Mouse (Mus musculus): ENCODE measurements around the gene Eef2k. TPM values are rescaled to one million over a fixed set of nuclear protein-coding genes. Genes with fewer than 3 reads are reported as not detected.
A peak's percentile ranks its signal among the peaks of the same experiment; 100 is the strongest.

Eef2k gene
- total RNA-seq, 2 experiments from 2014 or later, result 60.6 to 80.5 TPM

GRCm38 (mm10) chr7:120843852-120844435 lies 1.3 kb downstream of the Eef2k start:
- ATAC-seq (replicated peaks; ENCODE audit: poor library complexity, severe bottlenecking), result no peak

DNA sequence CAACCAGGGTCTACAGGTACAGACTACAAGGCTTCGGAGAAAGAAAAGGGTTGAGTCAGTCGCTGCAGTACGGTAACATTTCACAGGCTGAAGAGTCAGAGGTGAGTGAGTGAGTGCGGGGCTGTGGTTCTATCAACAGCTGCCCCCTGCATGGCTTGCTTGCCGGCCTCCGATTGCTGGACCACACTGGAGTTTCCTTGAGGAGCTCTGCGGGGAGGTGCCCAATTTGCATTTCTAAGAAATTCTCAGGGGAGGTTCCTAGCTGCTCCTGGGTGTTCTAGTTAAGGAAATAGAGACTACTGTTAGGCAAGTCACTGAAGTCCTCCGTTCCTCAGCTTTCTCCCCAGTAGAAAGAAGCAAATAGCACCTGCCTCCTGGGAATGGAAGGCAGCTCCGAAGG lies 2.1 kb downstream of the Eef2k start:
- no peak for ATAC-seq (replicated peaks; ENCODE audit: poor library complexity, severe bottlenecking)

DNA sequence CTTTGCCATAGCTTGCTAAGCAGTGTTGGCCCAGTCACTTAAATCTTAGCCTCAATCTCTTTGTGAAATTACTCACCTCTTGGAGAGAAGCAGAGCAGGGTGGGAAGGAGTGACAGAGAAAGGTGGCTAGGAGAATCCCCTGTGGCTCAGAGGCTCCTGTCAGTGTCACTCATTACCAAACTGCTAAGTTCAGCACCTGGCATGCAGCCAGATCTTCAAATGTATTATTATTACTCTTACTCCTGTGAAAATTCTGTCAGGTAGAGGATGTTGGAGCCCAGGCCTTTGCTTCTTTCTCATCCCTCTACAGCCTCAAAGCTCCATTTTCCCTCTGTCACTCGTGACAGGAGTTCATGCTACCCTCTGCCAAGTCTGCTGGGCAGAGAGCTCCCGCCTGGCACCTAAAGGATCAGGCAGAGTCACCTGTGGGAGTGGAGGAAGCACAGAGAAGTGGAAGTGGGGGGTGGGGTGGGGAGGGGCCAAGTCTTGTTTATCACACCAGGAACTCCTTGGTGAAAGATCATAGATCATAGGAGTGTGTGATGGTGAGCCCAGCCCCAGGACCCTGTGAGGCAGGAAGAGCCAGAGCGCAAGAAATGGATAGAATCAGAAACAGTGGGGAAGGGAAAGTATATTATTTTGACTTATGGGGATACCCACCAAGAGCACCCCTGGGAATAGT lies 6.3 kb downstream of the Eef2k start:
- no peak for ATAC-seq (replicated peaks; ENCODE audit: poor library complexity, severe bottlenecking)

- ATAC-seq (replicated peaks; ENCODE audit: poor library complexity, severe bottlenecking), result peak; percentile 20
Observed at GRCm38 (mm10) chr7:120850165-120850564, 7.5 kb downstream of the Eef2k start.

DNA sequence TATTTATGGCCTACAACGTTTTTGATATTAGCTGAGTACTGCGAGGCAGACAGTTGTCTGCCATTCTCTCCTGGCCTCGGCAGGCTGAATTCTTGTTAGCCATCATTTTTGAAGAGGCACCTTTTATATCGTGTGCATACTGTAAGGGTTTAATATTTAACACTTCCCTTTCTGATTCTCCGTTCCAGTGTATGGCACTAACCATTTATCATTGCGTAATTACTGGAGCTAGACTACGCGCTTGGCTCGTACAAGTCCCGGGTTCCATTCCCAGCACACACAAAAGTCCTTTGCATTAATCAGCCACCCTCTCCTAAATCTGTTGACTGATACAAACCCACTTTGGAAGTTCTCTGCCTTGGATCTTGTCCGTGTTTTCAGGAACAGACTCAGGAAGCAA lies 17.2 kb downstream of the Eef2k start:
- ATAC-seq (replicated peaks; ENCODE audit: poor library complexity, severe bottlenecking), result peak; percentile 69

DNA sequence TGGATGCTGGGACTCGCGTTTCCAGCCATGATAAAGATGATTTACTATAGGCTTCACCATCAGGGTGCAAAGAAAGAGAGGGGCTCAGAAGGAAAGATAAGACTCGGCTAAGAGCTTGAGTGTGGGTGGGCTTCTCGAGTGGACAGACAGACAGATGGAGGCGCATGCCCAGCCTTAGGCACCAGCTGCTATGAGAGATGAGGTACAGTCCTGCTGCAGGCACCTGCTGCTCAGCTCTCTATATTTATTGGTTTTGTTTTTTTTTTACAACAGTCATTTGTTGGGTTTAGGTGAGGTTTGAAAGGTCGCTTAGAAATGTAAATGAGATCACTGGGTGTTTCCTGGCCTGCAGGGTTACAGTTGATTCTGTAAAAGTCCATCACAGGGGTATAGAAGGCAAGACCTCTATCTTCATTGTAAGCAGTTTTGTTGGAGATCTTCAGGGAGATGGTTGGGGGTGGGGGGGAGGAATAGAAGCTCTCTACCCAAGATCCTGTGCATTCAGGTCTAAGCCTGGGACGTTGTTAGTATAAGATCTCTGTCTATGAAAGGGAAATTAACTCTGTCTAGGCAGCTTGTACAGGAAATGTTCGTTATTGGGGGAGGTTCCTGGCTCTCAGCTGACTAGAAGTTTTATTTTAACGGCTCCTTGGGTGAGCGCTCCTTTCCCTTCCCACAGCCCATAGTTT lies 18.3 kb downstream of the Eef2k start:
- no peak for ATAC-seq (replicated peaks; ENCODE audit: poor library complexity, severe bottlenecking)

DNA sequence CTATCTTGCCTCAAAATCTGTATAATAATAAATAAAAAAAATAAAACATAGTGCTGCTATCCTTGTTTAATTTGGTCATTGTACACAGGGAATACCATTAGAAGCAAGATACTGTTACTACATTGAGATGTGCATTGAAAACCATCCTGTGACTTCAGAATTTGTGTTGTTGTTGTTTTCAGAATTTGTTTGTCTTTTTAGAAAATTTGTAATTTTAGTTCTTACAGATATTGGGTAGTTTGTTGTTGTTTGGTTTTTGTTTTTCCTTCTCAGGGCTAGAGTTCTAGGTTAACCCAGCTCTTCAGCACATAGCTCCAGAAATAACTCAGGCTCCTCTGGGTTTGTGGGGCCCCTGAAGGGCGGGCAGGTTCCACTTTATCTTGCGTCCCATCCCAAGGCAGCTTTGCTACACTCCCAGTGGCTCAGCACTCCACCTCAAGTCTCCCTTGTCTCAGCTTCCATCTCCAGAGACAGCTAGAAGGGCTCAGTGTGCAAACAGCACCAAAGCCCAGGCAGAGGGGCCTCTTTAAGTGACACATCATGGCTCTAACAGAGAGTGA lies 18.9 kb downstream of the Eef2k start:
- no peak for ATAC-seq (replicated peaks; ENCODE audit: poor library complexity, severe bottlenecking)

DNA sequence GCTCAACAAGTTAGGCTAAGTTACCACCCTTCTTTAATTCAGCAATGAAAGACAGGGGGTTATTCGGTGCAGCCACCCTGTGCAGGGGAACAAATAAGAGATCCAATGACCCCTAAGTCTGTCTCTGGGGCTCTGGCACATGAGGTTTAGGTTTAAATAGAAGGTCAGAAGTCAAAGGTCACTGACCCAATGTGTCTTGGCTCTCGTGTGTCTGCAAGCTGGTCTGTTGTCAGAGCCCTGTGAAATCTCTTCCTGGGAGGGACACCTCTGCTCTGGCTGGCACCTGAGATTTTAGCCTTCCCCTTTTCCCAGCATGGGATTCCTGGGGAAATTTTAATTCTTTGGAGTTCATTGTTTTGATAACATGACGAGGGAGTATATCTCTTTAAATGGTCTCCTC lies 19.6 kb downstream of the Eef2k start:
- ATAC-seq (replicated peaks; ENCODE audit: poor library complexity, severe bottlenecking), result no peak

DNA sequence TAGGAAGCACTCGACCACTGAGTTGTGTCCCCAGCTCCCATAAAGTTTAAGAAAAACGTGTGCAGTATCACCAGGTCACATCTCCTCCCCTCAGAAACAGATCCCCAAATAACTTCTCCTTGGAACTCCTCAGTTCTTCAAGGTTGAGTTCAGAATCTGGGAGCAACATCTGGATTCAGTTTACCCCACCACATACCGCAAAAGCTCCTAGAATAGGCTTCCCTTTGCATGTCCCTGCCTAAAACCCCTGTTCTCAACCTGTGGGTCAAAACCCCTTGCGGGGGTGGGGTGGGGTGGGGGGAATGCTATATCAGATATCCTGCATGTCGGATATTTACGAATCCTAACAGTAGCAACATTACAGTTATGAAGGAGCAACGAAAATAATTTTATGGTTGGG lies 20.0 kb downstream of the Eef2k start:
- ATAC-seq (replicated peaks; ENCODE audit: poor library complexity, severe bottlenecking), result no peak

DNA sequence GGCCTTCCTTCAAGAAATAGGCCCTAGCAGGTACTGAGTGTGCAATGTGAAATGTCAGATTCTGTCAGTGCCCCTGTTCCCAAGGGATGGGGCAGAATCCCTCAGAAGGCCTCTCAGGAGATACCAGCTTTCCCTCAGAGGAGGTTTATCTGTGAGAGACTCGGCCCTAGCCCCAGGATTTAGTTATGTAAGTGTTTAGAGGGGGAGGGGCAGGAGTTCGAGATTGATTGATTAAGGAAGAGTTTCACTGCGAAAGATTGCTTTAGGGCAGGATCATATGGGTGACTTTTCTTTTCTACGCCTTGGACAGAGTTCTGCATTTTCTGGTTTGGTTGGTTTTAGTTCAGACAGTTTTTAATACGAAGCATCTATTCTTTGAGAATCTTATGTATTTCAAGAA lies 20.8 kb downstream of the Eef2k start:
- ATAC-seq (replicated peaks; ENCODE audit: poor library complexity, severe bottlenecking), result no peak

DNA sequence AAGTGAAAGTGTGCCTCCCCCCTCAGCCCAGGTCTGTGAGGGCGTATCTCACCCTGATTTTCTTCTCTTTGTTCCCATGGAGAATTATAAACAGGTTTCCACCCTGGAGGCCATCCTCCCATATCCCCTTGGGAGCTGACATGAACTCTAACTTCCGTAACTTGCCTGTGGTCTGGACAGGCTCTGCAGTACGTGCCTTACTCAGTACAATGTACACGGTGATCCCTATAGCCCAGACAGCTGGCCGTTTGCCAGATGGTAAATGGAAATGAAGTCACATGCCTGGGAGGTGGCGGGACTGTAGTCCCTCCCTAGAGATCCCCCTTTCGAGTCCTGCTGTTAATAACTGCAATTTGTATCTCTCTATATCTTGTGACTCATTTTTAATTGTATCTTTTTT lies 22.5 kb downstream of the Eef2k start:
- ATAC-seq (replicated peaks; ENCODE audit: poor library complexity, severe bottlenecking), result peak; percentile 68

DNA sequence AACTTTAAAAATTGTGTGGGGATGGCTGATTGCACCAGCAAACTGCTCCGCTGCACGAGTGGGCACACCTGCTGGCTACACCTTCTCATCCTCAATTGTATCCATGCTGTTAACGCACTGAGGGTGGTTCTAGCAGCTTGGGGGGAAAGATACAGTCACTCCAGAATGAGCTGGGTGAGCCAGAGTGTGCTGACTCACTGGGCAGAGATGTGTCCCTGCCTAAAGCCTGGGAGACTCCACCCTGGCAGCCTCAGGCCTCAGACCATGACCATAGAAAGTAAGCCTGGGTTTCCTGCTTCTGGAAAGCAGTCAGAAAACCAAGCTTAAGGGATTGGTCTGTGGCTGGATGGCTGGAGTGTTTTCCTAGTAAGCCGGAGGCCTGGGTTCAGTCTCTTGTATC lies 23.2 kb downstream of the Eef2k start:
- no peak for ATAC-seq (replicated peaks; ENCODE audit: poor library complexity, severe bottlenecking)

DNA sequence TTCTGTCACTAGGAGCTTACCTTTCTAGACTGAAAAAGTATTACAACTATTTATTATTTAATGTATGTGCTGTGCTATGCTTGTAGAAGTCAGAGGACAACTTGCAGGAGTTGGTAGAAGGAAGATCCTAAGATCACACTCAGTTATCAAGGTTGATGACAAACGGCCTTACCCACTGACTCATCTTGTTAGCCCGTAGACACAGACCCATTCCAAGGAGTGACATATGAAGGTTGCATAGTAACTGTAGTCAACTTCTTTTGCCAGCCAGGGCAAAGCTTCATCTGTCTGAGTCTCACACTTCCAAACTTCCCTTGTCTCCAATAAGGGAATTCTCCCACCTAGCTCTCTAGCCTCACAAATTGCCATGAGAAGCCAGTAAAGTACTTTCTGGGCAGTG lies 24.1 kb downstream of the Eef2k start:
- ATAC-seq (replicated peaks; ENCODE audit: poor library complexity, severe bottlenecking), result no peak

GRCm38 (mm10) chr7:120867720-120868119 lies 25.1 kb downstream of the Eef2k start:
- no peak for ATAC-seq (replicated peaks; ENCODE audit: poor library complexity, severe bottlenecking)

DNA sequence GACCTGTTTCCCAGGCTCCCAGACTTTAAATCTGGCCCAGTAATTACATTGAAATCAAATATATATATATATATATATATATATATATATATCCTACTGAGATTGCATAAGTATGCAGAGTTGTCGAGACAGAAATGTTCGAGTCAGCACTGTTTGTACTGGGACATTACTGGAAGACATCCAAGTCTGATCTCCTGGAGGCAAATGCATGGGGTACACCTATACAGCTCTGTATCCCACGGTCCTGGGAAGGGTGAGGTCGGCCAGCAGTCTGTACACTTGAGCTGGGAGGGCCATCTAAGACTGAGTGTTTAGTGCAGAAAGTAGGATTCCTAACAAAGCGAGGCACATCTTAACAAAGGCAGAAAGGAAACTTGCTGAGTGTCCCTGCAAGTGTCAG lies 27.3 kb downstream of the Eef2k start:
- peak; percentile 31 for ATAC-seq (replicated peaks; ENCODE audit: poor library complexity, severe bottlenecking)

GRCm38 (mm10) chr7:120870431-120871008 lies 27.9 kb downstream of the Eef2k start:
- no peak for ATAC-seq (replicated peaks; ENCODE audit: poor library complexity, severe bottlenecking)

GRCm38 (mm10) chr7:120873083-120873482 lies 30.5 kb downstream of the Eef2k start:
- ATAC-seq (replicated peaks; ENCODE audit: poor library complexity, severe bottlenecking), result peak; percentile 31; the same call in 1 of the 2 replicates

DNA sequence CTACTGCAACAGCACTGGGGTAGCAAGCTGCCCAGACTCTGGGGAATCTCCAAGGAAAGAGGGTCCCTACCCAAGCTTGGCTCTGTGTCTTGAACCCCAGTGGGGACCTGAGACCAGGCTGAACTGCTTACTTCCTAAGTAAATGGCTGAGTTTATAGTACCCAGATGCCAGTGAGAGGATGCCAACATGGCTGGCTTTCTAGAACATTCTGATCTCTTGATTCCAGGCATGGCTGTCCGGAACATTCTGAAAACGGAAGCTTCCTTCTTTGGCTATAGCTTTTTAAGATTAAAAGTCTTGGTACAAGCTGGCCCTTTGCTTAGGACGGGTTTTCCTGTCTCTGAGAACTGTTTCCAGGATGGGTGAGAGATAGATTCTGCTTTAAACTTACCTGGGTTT lies 31.4 kb downstream of the Eef2k start:
- no peak for ATAC-seq (replicated peaks; ENCODE audit: poor library complexity, severe bottlenecking)

GRCm38 (mm10) chr7:120874764-120875539 lies 32.3 kb downstream of the Eef2k start:
- peak; percentile 14; the same call in 1 of the 2 replicates for ATAC-seq (replicated peaks; ENCODE audit: poor library complexity, severe bottlenecking)
